Mouse (Mus musculus) G1E (cell line): ENCODE measurements around the gene Sntb2. TPM values are rescaled to one million over a fixed set of nuclear protein-coding genes. Genes with fewer than 3 reads are reported as not detected.

Source experiments
- ATAC-seq: 2 replicates; pipeline ENCODE4 v1.8.0; 2016; ENCODE audit warnings: mild to moderate bottlenecking; ENCODE audit not compliant: insufficient number of reproducible peaks, poor library complexity, low FRiP score, severe bottlenecking; ENCODE audit errors: extremely low read depth
- DNase-seq: peaks from one replicate; pipeline ENCODE4 v3.0.0; 2012; ENCODE audit warnings: low spot score
- H3K27me3 ChIP-seq: 2 replicates; pipeline ENCODE4 v1.6.1; 2012; ENCODE audit warnings: mild to moderate bottlenecking, low read length, inconsistent platforms; ENCODE audit not compliant: insufficient read depth
- H3K36me3 ChIP-seq: replicated peaks from 2 replicates; pipeline ENCODE3; 2012; ENCODE audit warnings: mild to moderate bottlenecking, inconsistent platforms
- H3K4me1 ChIP-seq: 2 replicates; pipeline ENCODE4 v1.6.1; 2012; ENCODE audit warnings: low read depth, low read length, inconsistent platforms, mixed read lengths; ENCODE audit not compliant: insufficient read depth
- H3K4me3 ChIP-seq: 2 replicates; pipeline ENCODE4 v1.5.1; 2012; ENCODE audit warnings: low read depth, mild to moderate bottlenecking, inconsistent platforms, low read length, moderate library complexity, mixed read lengths
- H3K9me3 ChIP-seq: replicated peaks from 2 replicates; pipeline ENCODE4 v1.6.1; 2012; ENCODE audit warnings: inconsistent platforms
- CTCF ChIP-seq: IDR thresholded peaks from 2 replicates; pipeline ENCODE4 v1.5.1; 2012; ENCODE audit warnings: low read depth, low read length, inconsistent platforms, mixed read lengths
- GATA1 ChIP-seq: IDR thresholded peaks from 2 replicates; pipeline ENCODE4 v1.6.1; 2012; ENCODE audit warnings: borderline replicate concordance, low read length, inconsistent platforms, mixed read lengths
- GATA2 ChIP-seq: IDR thresholded peaks from 2 replicates; pipeline ENCODE4 v1.6.1; 2012; ENCODE audit warnings: low read depth, low read length, inconsistent platforms, borderline replicate concordance
- POLR2AphosphoS5 ChIP-seq: IDR thresholded peaks from 2 replicates; pipeline ENCODE4 v1.6.1; 2012; ENCODE audit warnings: low read depth, low read length, inconsistent platforms; ENCODE audit not compliant: insufficient replicate concordance
- TAL1 ChIP-seq: conservative IDR thresholded peaks from 2 replicates; pipeline ENCODE4 v1.6.1; 2012; ENCODE audit warnings: low read depth, low read length, inconsistent platforms, mixed read lengths
- polyA plus RNA-seq: library from polyadenylated mRNA; stranded (reverse); fragments of >175 nt; gene quantifications from 2 replicates; pipeline ENCODE4 v1.2.3, GENCODE M21; 2012
- total RNA-seq, 2 experiments: library from RNA; stranded (forward) in 1 of 2; stranded (reverse) in 1 of 2; fragments of 200-1000 nt in 1 of 2; fragments of >200 nt in 1 of 2; fragmentation: Nextera tagmentation in 1 of 2; gene quantifications; 2 replicates each; pipeline ENCODE4 v1.2.3; 2014 to 2017

The Sntb2 gene
- total and polyA plus RNA-seq, 3 experiments = 6.5 to 9.4 (median 8.1) TPM

- Histone ChIP-seq H3K4me1 (peaks cover 59% of the 10 kb centered on the region), H3K27me3 (no peaks in the 10 kb centered on the region), H3K9me3 (no peaks in the 10 kb centered on the region), H3K36me3 (peaks cover 100% of the 10 kb centered on the region), H3K4me3 (no peak overlapping the region)
- DNase-seq = no peak
- ATAC-seq = no peak
- TF ChIP-seq GATA2 = no peak
- TF ChIP-seq CTCF = no peak
- no peak for TF ChIP-seq GATA1
- no peak for TF ChIP-seq TAL1
- TF ChIP-seq POLR2AphosphoS5 = no peak
These were observed 36.1 kb upstream of the Sntb2 start for GRCm38 (mm10) chr8:106899473-106899872.

- H3K4me1 ChIP-seq = peaks cover 12% of the 10 kb centered on the region; the same call in 1 of the 2 replicates
- H3K27me3 ChIP-seq = no peaks in the 10 kb centered on the region
- peaks cover 89% of the 10 kb centered on the region for H3K36me3 ChIP-seq
- ATAC-seq (no peak), DNase-seq (no peak)
- no peaks in the 10 kb centered on the region for H3K9me3 ChIP-seq
- TF ChIP-seq GATA1 (no peak), POLR2AphosphoS5 (no peak), TAL1 (no peak), CTCF (no peak), GATA2 (no peak)
- H3K4me3 ChIP-seq = no peak overlapping the region
These were observed 29.6 kb upstream of the Sntb2 start for GRCm38 (mm10) chr8:106905727-106906480.

GRCm38 (mm10) chr8:106906635-106907034 lies 28.9 kb upstream of the Sntb2 start:
- H3K9me3 ChIP-seq = no peaks in the 10 kb centered on the region
- no peak overlapping the region for H3K4me3 ChIP-seq
- DNase-seq = no peak
- peaks cover 89% of the 10 kb centered on the region for H3K36me3 ChIP-seq
- H3K27me3 ChIP-seq = no peaks in the 10 kb centered on the region
- peaks cover 7% of the 10 kb centered on the region; the same call in 1 of the 2 replicates for H3K4me1 ChIP-seq
- ATAC-seq = no peak
- no peak for TF ChIP-seq POLR2AphosphoS5
- no peak for TF ChIP-seq GATA2
- TF ChIP-seq CTCF = no peak
- TF ChIP-seq GATA1 = no peak
- TF ChIP-seq TAL1 = no peak

GRCm38 (mm10) chr8:106907450-106907849 lies 28.1 kb upstream of the Sntb2 start:
- TF ChIP-seq CTCF = no peak
- no peak for TF ChIP-seq GATA2
- TF ChIP-seq POLR2AphosphoS5 = no peak
- no peak for TF ChIP-seq TAL1
- TF ChIP-seq GATA1 = no peak
- DNase-seq (no peak), ATAC-seq (no peak)
- no peaks in the 10 kb centered on the region for H3K27me3 ChIP-seq
- H3K9me3 ChIP-seq = no peaks in the 10 kb centered on the region
- no peak overlapping the region for H3K4me3 ChIP-seq
- H3K36me3 ChIP-seq = peaks cover 89% of the 10 kb centered on the region
- H3K4me1 ChIP-seq = peaks cover under 1% of the 10 kb centered on the region; the same call in 1 of the 2 replicates

- Histone ChIP-seq H3K4me1 (no peaks in the 10 kb centered on the region; the same call in 1 of the 2 replicates), H3K9me3 (no peaks in the 10 kb centered on the region), H3K27me3 (no peaks in the 10 kb centered on the region), H3K4me3 (no peak overlapping the region), H3K36me3 (peaks cover 87% of the 10 kb centered on the region)
- DNase-seq = no peak
- no peak for ATAC-seq
- TF ChIP-seq POLR2AphosphoS5 (no peak), TAL1 (no peak), GATA1 (no peak), GATA2 (no peak), CTCF (no peak)
These were observed 27.3 kb upstream of the Sntb2 start for GRCm38 (mm10) chr8:106908291-106908690.

- DNase-seq (no peak), ATAC-seq (no peak)
- Histone ChIP-seq H3K4me3 (no peak overlapping the region), H3K9me3 (no peaks in the 10 kb centered on the region), H3K27me3 (no peaks in the 10 kb centered on the region), H3K4me1 (no peaks in the 10 kb centered on the region; the same call in 1 of the 2 replicates), H3K36me3 (peaks cover 85% of the 10 kb centered on the region)
- TF ChIP-seq GATA1 (no peak), CTCF (no peak), POLR2AphosphoS5 (no peak), GATA2 (no peak), TAL1 (no peak)
These were observed 21.9 kb upstream of the Sntb2 start for GRCm38 (mm10) chr8:106913631-106914030.
